Mouse (Mus musculus) liver, embryonic 14.5 days (tissue): ENCODE measurements around the gene Gm17545. TPM values are rescaled to one million over a fixed set of nuclear protein-coding genes. Genes with fewer than 3 reads are reported as not detected.
A peak's percentile ranks its signal among the peaks of the same experiment; 100 is the strongest.

Source experiments
- ATAC-seq: fragments of 200-750 bp; cut with Nextera tagmentation; 2 replicates; pipeline ENCODE4 v1.8.0; 2017; ENCODE audit warnings: moderate number of reproducible peaks, mild to moderate bottlenecking, moderate library complexity; ENCODE audit not compliant: insufficient read depth
- DNase-seq, 3 experiments: peaks; one replicate each; pipeline ENCODE4 v3.0.0-alpha.2; 2012 to 2013; ENCODE audit warnings: low read depth in 3 of 3, low spot score in 3 of 3
- H3K27ac ChIP-seq: fragments of 300-500 bp; sonication (generic); 2 replicates; pipeline ENCODE4 v1.5.1; 2014; ENCODE audit warnings: moderate library complexity, mild to moderate bottlenecking, control low read depth, inconsistent platforms
- H3K27me3 ChIP-seq: fragments of 300-500 bp; sonication (generic); 2 replicates; pipeline ENCODE4 v1.6.1; 2014; ENCODE audit warnings: mild to moderate bottlenecking, low read length, moderate library complexity; ENCODE audit not compliant: control insufficient read depth, insufficient read depth
- H3K36me3 ChIP-seq: fragments of 300-500 bp; sonication (generic); replicated peaks from 2 replicates; pipeline ENCODE4 v1.6.1; 2014; ENCODE audit warnings: low read depth; ENCODE audit not compliant: control insufficient read depth, insufficient read depth
- H3K4me1 ChIP-seq, 2 experiments: fragments of 200-500 bp in 1 of 2; fragments of 300-500 bp in 1 of 2; sonication (generic) in 1 of 2; replicated peaks; 2 replicates each; pipeline ENCODE4 v1.6.1; 2012 to 2014; ENCODE audit warnings: antibody characterized with exemption in 1 of 2, inconsistent platforms in 1 of 2, low read length in 1 of 2; ENCODE audit not compliant: control insufficient read depth in 2 of 2, insufficient read depth in 2 of 2
- H3K4me2 ChIP-seq: fragments of 300-500 bp; sonication (generic); 2 replicates; pipeline ENCODE4 v1.6.1; 2014; ENCODE audit warnings: low read depth, mild to moderate bottlenecking, control low read depth, moderate library complexity
- H3K4me3 ChIP-seq, 2 experiments: fragments of 200-500 bp in 1 of 2; fragments of 300-500 bp in 1 of 2; sonication (generic) in 1 of 2; 2 replicates each; pipeline ENCODE4 v1.5.1; 2012 to 2014; ENCODE audit warnings: low read depth in 2 of 2, low read length in 2 of 2, mild to moderate bottlenecking in 2 of 2, control low read depth in 1 of 2, inconsistent platforms in 1 of 2, moderate library complexity in 1 of 2; ENCODE audit not compliant: insufficient read depth in 1 of 2
- H3K9ac ChIP-seq: fragments of 300-500 bp; sonication (generic); replicated peaks from 2 replicates; pipeline ENCODE4 v1.6.1; 2014; ENCODE audit warnings: mild to moderate bottlenecking, control low read depth, moderate library complexity
- H3K9me3 ChIP-seq: fragments of 300-500 bp; sonication (generic); 2 replicates; pipeline ENCODE4 v1.6.1; 2016; ENCODE audit warnings: low read length, mixed read lengths; ENCODE audit not compliant: control insufficient read depth
- CTCF ChIP-seq: IDR thresholded peaks from 2 replicates; pipeline ENCODE4 v1.5.1; 2016; ENCODE audit warnings: antibody characterized with exemption, low read depth, control low read depth
- EP300 ChIP-seq: IDR thresholded peaks from 2 replicates; pipeline ENCODE4 v1.6.1; 2016; ENCODE audit warnings: antibody characterized with exemption, low read depth
- WGBS: fragments of 180-500 bp; shearing (Covaris S2); extraction: QIAGEN DNeasy Blood & Tissue Kit; methylation state at CpG from one replicate; pipeline ENCODE4 v1.1.7; 2014; ENCODE audit not compliant: insufficient replicate concordance; 5-methylcytosine and 5-hydroxymethylcytosine counted together
- polyA plus RNA-seq, 2 experiments: library from polyadenylated mRNA; depleted of rRNA in 1 of 2; stranded (reverse) in 1 of 2; unstranded in 1 of 2; fragments of >200 nt; fragmentation: Nextera tagmentation in 1 of 2; extraction: Ambion mirVana in 1 of 2; gene quantifications; 2 replicates each; pipeline versions ENCODE4 v1.2.1 to v1.2.3; 2012 to 2014

Gm17545 gene
- polyA plus RNA-seq, 2 experiments, result not detected

- H3K9me3 ChIP-seq, result no peaks in the 10 kb centered on the region
- 47% methylated on average over 1 of the region's 1 CpGs for WGBS
- H3K27me3 ChIP-seq, result no peaks in the 10 kb centered on the region
- DNase-seq (no peak), ATAC-seq (no peak)
- no peak overlapping the region for H3K4me3 ChIP-seq
- no peak overlapping the region for H3K27ac ChIP-seq
- 0 out of 2 replicates have a peak, but pooled peaks have one; percentile 4 for TF ChIP-seq CTCF
- no peak for TF ChIP-seq EP300
- H3K4me2 ChIP-seq, result no peak overlapping the region
- H3K9ac ChIP-seq, result no peak overlapping the region
- H3K36me3 ChIP-seq, result no peaks in the 10 kb centered on the region
- no peaks in the 10 kb centered on the region for H3K4me1 ChIP-seq
These were observed 15.3 kb upstream of the Gm17545 start for GRCm38 (mm10) chr9:22438826-22439225.

GRCm38 (mm10) chr9:22443157-22443556 lies 10.9 kb upstream of the Gm17545 start:
- TF ChIP-seq EP300 (no peak), CTCF (no peak)
- DNase-seq (no peak), ATAC-seq (no peak)
- Histone ChIP-seq H3K4me3 (no peak overlapping the region), H3K9ac (no peak overlapping the region), H3K27ac (no peak overlapping the region), H3K36me3 (peaks cover 2% of the 10 kb centered on the region; the same call in 1 of the 2 replicates), H3K9me3 (no peaks in the 10 kb centered on the region), H3K4me2 (no peak overlapping the region), H3K4me1 (no peaks in the 10 kb centered on the region), H3K27me3 (no peaks in the 10 kb centered on the region)
- 83% methylated on average over 10 of the region's 10 CpGs for WGBS

- H3K36me3 ChIP-seq, result peaks cover 13% of the 10 kb centered on the region
- no peaks in the 10 kb centered on the region for H3K9me3 ChIP-seq
- TF ChIP-seq CTCF (no peak), EP300 (no peak)
- no peak overlapping the region for H3K27ac ChIP-seq
- no peak overlapping the region for H3K4me3 ChIP-seq
- no peaks in the 10 kb centered on the region for H3K27me3 ChIP-seq
- no peak overlapping the region for H3K4me2 ChIP-seq
- no peaks in the 10 kb centered on the region for H3K4me1 ChIP-seq
- 68% methylated on average over 1 of the region's 1 CpGs for WGBS
- H3K9ac ChIP-seq, result no peak overlapping the region
- ATAC-seq, result no peak
- no peak for DNase-seq
These were observed 9.0 kb upstream of the Gm17545 start for GRCm38 (mm10) chr9:22445123-22445522.

- 64% methylated on average over 5 of the region's 5 CpGs for WGBS
- no peaks in the 10 kb centered on the region for H3K4me1 ChIP-seq
- TF ChIP-seq CTCF (no peak), EP300 (no peak)
- H3K4me3 ChIP-seq, result no peak overlapping the region
- H3K4me2 ChIP-seq, result no peak overlapping the region
- no peaks in the 10 kb centered on the region for H3K9me3 ChIP-seq
- no peak overlapping the region for H3K27ac ChIP-seq
- peaks cover 28% of the 10 kb centered on the region for H3K36me3 ChIP-seq
- ATAC-seq, result no peak
- no peak for DNase-seq
- H3K9ac ChIP-seq, result no peak overlapping the region
- no peaks in the 10 kb centered on the region for H3K27me3 ChIP-seq
These were observed 6.9 kb upstream of the Gm17545 start for GRCm38 (mm10) chr9:22447213-22447612.

- Histone ChIP-seq H3K27ac (no peak overlapping the region), H3K27me3 (no peaks in the 10 kb centered on the region), H3K9ac (no peak overlapping the region), H3K4me3 (no peak overlapping the region), H3K4me1 (peaks cover 0 to 11% of the 10 kb centered on the region in 2 experiments; a peak in 2 of 4 replicates), H3K4me2 (no peak overlapping the region), H3K9me3 (no peaks in the 10 kb centered on the region), H3K36me3 (peaks cover 28% of the 10 kb centered on the region)
- WGBS, result 85% methylated on average over 13 of the region's 13 CpGs
- no peak for TF ChIP-seq EP300
- peak; percentile 50 for TF ChIP-seq CTCF
- ATAC-seq, result no peak
- DNase-seq, result no peak
These were observed 5.7 kb upstream of the Gm17545 start for GRCm38 (mm10) chr9:22448420-22448819.
